Mouse (Mus musculus) midbrain, postnatal 0 days (tissue): ENCODE measurements at regions not wholly inside any gene's neighbourhood (a gene's known extent, or its start where the extent isn't known, plus 50 kb on each side); places are given as distances from the start of the nearest gene placed in this dataset.

Source experiments
- ATAC-seq: fragments of 200-750 bp; cut with Nextera tagmentation; 2 replicates; pipeline ENCODE4 v1.8.0; 2017; ENCODE audit warnings: moderate number of reproducible peaks, mild to moderate bottlenecking, moderate TSS enrichment, moderate library complexity; ENCODE audit not compliant: low FRiP score
- DNase-seq: peaks from one replicate; pipeline ENCODE4 v3.0.0-alpha.2; 2015; ENCODE audit warnings: low spot score
- H3K27ac ChIP-seq: fragments of 300-500 bp; sonication (generic); 2 replicates; pipeline ENCODE4 v1.5.1; 2014; ENCODE audit warnings: low read depth, mild to moderate bottlenecking, low read length, mixed read lengths
- H3K27me3 ChIP-seq: fragments of 300-500 bp; sonication (generic); 2 replicates; pipeline ENCODE4 v1.6.1; 2014; ENCODE audit warnings: low read length, control low read depth, mixed read lengths; ENCODE audit not compliant: insufficient read depth
- H3K36me3 ChIP-seq: fragments of 300-500 bp; sonication (generic); 2 replicates; pipeline ENCODE4 v1.6.1; 2014; ENCODE audit warnings: low read length, control low read depth, mixed read lengths; ENCODE audit not compliant: insufficient read depth
- H3K4me1 ChIP-seq: fragments of 300-500 bp; sonication (generic); 2 replicates; pipeline ENCODE4 v1.6.1; 2014; ENCODE audit warnings: mild to moderate bottlenecking, control low read depth, antibody characterized with exemption, low read length, mixed read lengths; ENCODE audit not compliant: insufficient read depth
- H3K4me2 ChIP-seq: fragments of 300-500 bp; sonication (generic); 2 replicates; pipeline ENCODE4 v1.6.1; 2014; ENCODE audit warnings: low read depth, mild to moderate bottlenecking, low read length, mixed read lengths; ENCODE audit not compliant: poor library complexity, severe bottlenecking
- H3K4me3 ChIP-seq: fragments of 300-500 bp; sonication (generic); 2 replicates; pipeline ENCODE4 v1.5.1; 2014; ENCODE audit warnings: low read depth, mild to moderate bottlenecking, low read length, moderate library complexity
- H3K9ac ChIP-seq: fragments of 300-500 bp; sonication (generic); replicated peaks from 2 replicates; pipeline ENCODE4 v1.6.1; 2014; ENCODE audit warnings: mild to moderate bottlenecking, low read length, moderate library complexity, mixed read lengths; ENCODE audit not compliant: poor library complexity, severe bottlenecking
- H3K9me3 ChIP-seq: fragments of 300-500 bp; sonication (generic); 2 replicates; pipeline ENCODE4 v1.6.1; 2016; ENCODE audit warnings: low read length, control low read depth
- CTCF ChIP-seq: IDR thresholded peaks from 2 replicates; pipeline ENCODE4 v1.5.1; 2016; ENCODE audit warnings: antibody characterized with exemption, mild to moderate bottlenecking
- WGBS: fragments of 180-500 bp; shearing (Covaris S2); extraction: QIAGEN DNeasy Blood & Tissue Kit; methylation state at CpG from one replicate; pipeline ENCODE4 v1.1.7; 2014; 5-methylcytosine and 5-hydroxymethylcytosine counted together

- H3K27me3 ChIP-seq = no peaks in the 10 kb centered on the region
- H3K4me1 ChIP-seq = no peaks in the 10 kb centered on the region
- H3K4me2 ChIP-seq = no peak overlapping the region
- DNase-seq (no peak), ATAC-seq (no peak)
- no peak overlapping the region for H3K4me3 ChIP-seq
- H3K27ac ChIP-seq = no peak overlapping the region
- H3K9ac ChIP-seq = no peak overlapping the region
- TF ChIP-seq CTCF = no peak
- no peaks in the 10 kb centered on the region for H3K36me3 ChIP-seq
- 64% methylated on average over 4 of the region's 4 CpGs for WGBS
- no peaks in the 10 kb centered on the region for H3K9me3 ChIP-seq
Measured at GRCm38 (mm10) chr17:14764796-14765195, 70.8 kb upstream of the Thbs2 start.

GRCm38 (mm10) chr17:14753095-14753494, 59.1 kb upstream of the Thbs2 start:
- Histone ChIP-seq H3K4me2 (no peak overlapping the region), H3K27me3 (no peaks in the 10 kb centered on the region), H3K9ac (no peak overlapping the region), H3K4me1 (no peaks in the 10 kb centered on the region), H3K9me3 (no peaks in the 10 kb centered on the region), H3K36me3 (no peaks in the 10 kb centered on the region), H3K27ac (no peak overlapping the region), H3K4me3 (no peak overlapping the region)
- no peak for ATAC-seq
- no peak for DNase-seq
- no peak for TF ChIP-seq CTCF
- WGBS = 87% methylated on average over 5 of the region's 5 CpGs

- H3K4me1 ChIP-seq = no peaks in the 10 kb centered on the region
- H3K27me3 ChIP-seq = no peaks in the 10 kb centered on the region
- ATAC-seq (no peak), DNase-seq (no peak)
- H3K27ac ChIP-seq = no peak overlapping the region
- H3K9ac ChIP-seq = no peak overlapping the region
- no peak overlapping the region for H3K4me2 ChIP-seq
- WGBS = 86% methylated on average over 3 of the region's 3 CpGs
- TF ChIP-seq CTCF = no peak
- H3K9me3 ChIP-seq = no peaks in the 10 kb centered on the region
- no peak overlapping the region for H3K4me3 ChIP-seq
- H3K36me3 ChIP-seq = no peaks in the 10 kb centered on the region
Measured at GRCm38 (mm10) chr17:14750519-14751145, 56.6 kb upstream of the Thbs2 start.

- no peak for TF ChIP-seq CTCF
- 81% methylated on average over 2 of the region's 2 CpGs for WGBS
- Histone ChIP-seq H3K9me3 (no peaks in the 10 kb centered on the region), H3K4me2 (no peak overlapping the region), H3K27me3 (no peaks in the 10 kb centered on the region), H3K27ac (no peak overlapping the region), H3K36me3 (no peaks in the 10 kb centered on the region), H3K4me3 (no peak overlapping the region), H3K4me1 (no peaks in the 10 kb centered on the region), H3K9ac (no peak overlapping the region)
- DNase-seq = no peak
- no peak for ATAC-seq
Measured at GRCm38 (mm10) chr17:14749281-14749680, 55.2 kb upstream of the Thbs2 start.

GRCm38 (mm10) chr17:14747255-14747869, 53.3 kb upstream of the Thbs2 start:
- no peaks in the 10 kb centered on the region for H3K36me3 ChIP-seq
- H3K4me2 ChIP-seq = no peak overlapping the region
- H3K4me1 ChIP-seq = no peaks in the 10 kb centered on the region
- H3K9ac ChIP-seq = no peak overlapping the region
- no peaks in the 10 kb centered on the region for H3K27me3 ChIP-seq
- TF ChIP-seq CTCF = no peak
- ATAC-seq = no peak
- H3K9me3 ChIP-seq = no peaks in the 10 kb centered on the region
- WGBS = 71% methylated on average over 5 of the region's 5 CpGs
- no peak overlapping the region for H3K4me3 ChIP-seq
- H3K27ac ChIP-seq = no peak overlapping the region
- DNase-seq = peak; percentile 27

GRCm38 (mm10) chr17:14745512-14745911, 51.5 kb upstream of the Thbs2 start:
- Histone ChIP-seq H3K27ac (no peak overlapping the region), H3K36me3 (no peaks in the 10 kb centered on the region), H3K4me3 (no peak overlapping the region), H3K9me3 (no peaks in the 10 kb centered on the region), H3K27me3 (no peaks in the 10 kb centered on the region), H3K4me2 (no peak overlapping the region), H3K4me1 (no peaks in the 10 kb centered on the region), H3K9ac (no peak overlapping the region)
- WGBS = 93% methylated on average over 3 of the region's 3 CpGs
- DNase-seq (no peak), ATAC-seq (no peak)
- no peak for TF ChIP-seq CTCF
